Comparison of ENCODE assay signal across 14 mouse cellular contexts in genomic region chr2:31094565-31094964, GRCm38 (mm10). TPM values are rescaled to one million over a fixed set of nuclear protein-coding genes. Genes with fewer than 3 reads are reported as not detected.
DNase-seq lines count a peak whose midpoint lies in the region; ATAC-seq lines count a peak whose summit lies in the region.
"Had no signal": no experiment of that assay in that cellular context is flagged by ENCODE, and none has a peak within 500 bp of the region (broad histone marks: within the 10 kb centered on the region; RNA-seq: fewer than 3 reads in every experiment).

No protein-coding gene starts in this region.

- no peaks in the 10 kb centered on the region for H3K9me3 ChIP-seq in kidney, embryonic 14.5 days (ENCODE audit: control insufficient read depth, low read length)
- H3K9me3 ChIP-seq: embryonic facial prominence, embryonic 10.5 days; lung, embryonic 15.5 days; megakaryocyte, embryonic 14.5 days had no signal

- DNase-seq in kidney, adult 18-20 months: peak; percentile 16
- DNase-seq in NIH3T3 (ENCODE audit: low read depth): peak; percentile 64
- DNase-seq in kidney, postnatal 10 days: peak; percentile 46
- DNase-seq in yolk sac, embryonic 10.5 days (ENCODE audit: low spot score): peak; percentile 63
- no peak for DNase-seq in left cerebral cortex, adult 18-20 months (ENCODE audit: low spot score in 2 of 2)
- DNase-seq: cerebellum, postnatal 14 days; heart, adult 18-20 months had no signal

- peaks cover 4% of the 10 kb centered on the region; the same call in 1 of the 2 replicates for H3K36me3 ChIP-seq in kidney, embryonic 14.5 days (ENCODE audit: control insufficient read depth, insufficient read depth, low read length)
- H3K36me3 ChIP-seq: lung, embryonic 15.5 days had no signal

- no peaks in the 10 kb centered on the region for H3K27me3 ChIP-seq in kidney, embryonic 14.5 days (ENCODE audit: control insufficient read depth, insufficient read depth, low read length)
- H3K27me3 ChIP-seq: lung, embryonic 15.5 days; megakaryocyte, embryonic 14.5 days had no signal

- H3K27ac ChIP-seq in kidney, embryonic 14.5 days (ENCODE audit: low read depth, low read length): no peak overlapping the region; the same call in 1 of the 2 replicates
- H3K27ac ChIP-seq: embryonic facial prominence, embryonic 10.5 days; lung, embryonic 15.5 days had no signal

- H3K4me3 ChIP-seq in kidney, embryonic 14.5 days (ENCODE audit: low read length): no peak overlapping the region
- H3K4me3 ChIP-seq: embryonic facial prominence, embryonic 10.5 days; lung, embryonic 15.5 days; megakaryocyte, embryonic 14.5 days had no signal

- H3K9ac ChIP-seq in kidney, embryonic 14.5 days (ENCODE audit: low read depth, low read length): no peak overlapping the region
- H3K9ac ChIP-seq: lung, embryonic 15.5 days had no signal

- no peak for ATAC-seq in kidney, embryonic 14.5 days (ENCODE audit: low FRiP score, low TSS enrichment)
- ATAC-seq in erythroblast, adult 5-6 weeks (replicated peaks; ENCODE audit: low FRiP score, poor library complexity, severe bottlenecking): no peak
- ATAC-seq: hindbrain, embryonic 16.5 days had no signal

- H3K4me2 ChIP-seq in kidney, embryonic 14.5 days (replicated peaks; ENCODE audit: low read depth, low read length): no peak overlapping the region
- H3K4me2 ChIP-seq: liver, embryonic 11.5 days; lung, embryonic 15.5 days had no signal

- H3K4me1 ChIP-seq in kidney, embryonic 14.5 days (ENCODE audit: control insufficient read depth, insufficient read depth, low read length): peaks cover 11% of the 10 kb centered on the region; the same call in 1 of the 2 replicates

- WGBS in kidney, embryonic 14.5 days: 39% methylated on average over 5 of the region's 5 CpGs

RNA-seq across cellular contexts. Expression of gene Fnbp1, which starts 47.2 kb away (rescaled TPM):
- polyA plus RNA-seq in kidney, embryonic 14.5 days (2014; fragmentation: Nextera tagmentation; extraction: Ambion mirVana): 12.2 and 24.1 TPM in 2 replicates
- 15.5 and 20.4 TPM in 2 replicates for total RNA-seq in erythroblast, adult 5-6 weeks (2015; ENCODE audit: low replicate concordance)
- total RNA-seq in erythroblast, adult 5-6 weeks (2017; ENCODE audit: low replicate concordance): 2.9 and 6.1 TPM in 2 replicates
- 100 to 1,000 TPM in 1 of 2 experiments, 10 to 100 TPM in 1; 97.8 to 101 TPM for total RNA-seq in left cerebral cortex, adult 18-20 months (2021)

RNA-seq across cellular contexts. Expression of gene Gpr107, which starts 57.6 kb away (rescaled TPM):
- polyA plus RNA-seq in kidney, embryonic 14.5 days (2014; fragmentation: Nextera tagmentation; extraction: Ambion mirVana): 26.6 and 27.5 TPM in 2 replicates
- 2.5 and 10.7 TPM in 2 replicates for total RNA-seq in erythroblast, adult 5-6 weeks (2015; ENCODE audit: low replicate concordance)
- total RNA-seq in erythroblast, adult 5-6 weeks (2017; ENCODE audit: low replicate concordance): 11.7 TPM in 2 replicates
- total RNA-seq in left cerebral cortex, adult 18-20 months (2021): 10 to 100 TPM; 42.9 to 45.1 TPM

Comparison
In these comparisons a context has a peak if more than half of its experiments do, and no peak if none do; other contexts are left out.
1. DNase-seq: peak in kidney, adult 18-20 months (single experiment), NIH3T3 (single experiment), kidney, postnatal 10 days (single experiment) and yolk sac, embryonic 10.5 days (single experiment); none in left cerebral cortex, adult 18-20 months (0 of 2).
2. RNA of gene Fnbp1, which starts 47.2 kb away (total RNA-seq): 97.8 to 101 TPM in left cerebral cortex, adult 18-20 months; 2.9 to 20.4 TPM in erythroblast, adult 5-6 weeks; every median in the first group is over 4 times any median in the second.